Mouse (Mus musculus): ENCODE measurements at regions not wholly inside any gene's neighbourhood (a gene's known extent, or its start where the extent isn't known, plus 50 kb on each side); places are given as distances from the start of the nearest gene placed in this dataset.

DNA sequence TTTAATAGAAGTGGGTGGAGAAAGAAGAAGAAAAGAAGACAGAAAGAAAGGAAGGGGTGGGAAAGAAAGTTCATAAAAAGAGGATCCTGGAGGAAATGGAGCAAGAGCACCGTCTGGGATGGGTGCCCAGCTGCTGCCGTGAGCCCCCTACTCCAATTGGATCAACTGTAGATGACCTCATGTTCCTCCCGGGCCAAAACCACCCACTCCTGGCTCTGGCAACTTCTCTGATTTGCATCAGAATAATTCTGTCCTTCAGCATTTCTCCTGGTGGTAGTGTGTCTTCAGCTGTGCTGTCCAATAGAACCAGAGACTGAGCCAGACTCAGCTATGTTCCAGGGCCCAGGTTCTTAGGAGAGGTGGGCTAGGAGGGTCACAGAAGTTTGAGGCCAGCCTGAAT, 212.6 kb downstream of the Satb1 start:
- TF ChIP-seq CTCF (IDR thresholded peaks at IDR 0.05; ENCODE audit: insufficient read depth, low read depth, low read length) (no peak), POLR2A (IDR thresholded peaks at IDR 0.05; ENCODE audit: insufficient read depth, low read depth, low read length) (no peak)
